15 mouse cellular contexts compared by ENCODE assay signal in genomic region chr17:35741589-35742226, GRCm38 (mm10). TPM values are rescaled to one million over a fixed set of nuclear protein-coding genes. Genes with fewer than 3 reads are reported as not detected.
DNase-seq lines count a peak whose midpoint lies in the region; ATAC-seq lines count a peak whose summit lies in the region.
"Had no signal": no experiment of that assay in that cellular context is flagged by ENCODE, and none has a peak within 500 bp of the region (broad histone marks: within the 10 kb centered on the region; RNA-seq: fewer than 3 reads in every experiment).

No protein-coding gene starts in this region.

- H3K27me3 ChIP-seq in forebrain, embryonic 10.5 days (ENCODE audit: poor library complexity, severe bottlenecking): peaks cover 22% of the 10 kb centered on the region
- H3K27me3 ChIP-seq in forebrain, embryonic 14.5 days (replicated peaks; ENCODE audit: control insufficient read depth, insufficient read depth, low read length): no peaks in the 10 kb centered on the region
- H3K27me3 ChIP-seq in erythroblast, embryonic 14.5 days (ENCODE audit: control insufficient read depth): peaks cover 4% of the 10 kb centered on the region; the same call in 1 of the 2 replicates
- H3K27me3 ChIP-seq: hindbrain, embryonic 15.5 days had no signal

- no peak for DNase-seq in forebrain, embryonic 10.5 days (ENCODE audit: extremely low spot score, low spot score)
- DNase-seq in forebrain, embryonic 14.5 days (ENCODE audit: low spot score): no peak
- peak; percentile 68 for DNase-seq in CD4-positive helper T cell, adult 2 months (ENCODE audit: low read depth, low spot score)
- no peak for DNase-seq in left cerebral cortex, adult 9 months (ENCODE audit: low spot score in 2 of 2)
- DNase-seq in layer of hippocampus, adult 11-12 months (ENCODE audit: low spot score): no peak
- no peak for DNase-seq in right cerebral cortex, postnatal 10 days (ENCODE audit: low spot score in 2 of 2)
- DNase-seq: adrenal gland, adult 8-10 months; cerebellum, adult 9-10 months; kidney, postnatal 36 days; lung, postnatal 14 days had no signal

- no peaks in the 10 kb centered on the region for H3K36me3 ChIP-seq in forebrain, embryonic 10.5 days (replicated peaks)
- H3K36me3 ChIP-seq in forebrain, embryonic 14.5 days (ENCODE audit: control insufficient read depth, insufficient read depth, low read length): no peaks in the 10 kb centered on the region
- peaks cover 8% of the 10 kb centered on the region for H3K36me3 ChIP-seq in erythroblast, embryonic 14.5 days (ENCODE audit: control insufficient read depth)
- H3K36me3 ChIP-seq: embryonic facial prominence, embryonic 13.5 days; G1E; hindbrain, embryonic 15.5 days had no signal

- H3K4me1 ChIP-seq in forebrain, embryonic 10.5 days: peaks cover 10% of the 10 kb centered on the region
- H3K4me1 ChIP-seq in forebrain, embryonic 14.5 days (ENCODE audit: control insufficient read depth, insufficient read depth, low read length): no peaks in the 10 kb centered on the region
- peaks cover 79% of the 10 kb centered on the region for H3K4me1 ChIP-seq in erythroblast, embryonic 14.5 days (ENCODE audit: control insufficient read depth)
- H3K4me1 ChIP-seq: embryonic facial prominence, embryonic 13.5 days had no signal

- 0 out of 2 replicates have a peak overlapping the region, but pooled peaks have one; percentile 16 for H3K27ac ChIP-seq in forebrain, embryonic 10.5 days
- no peak overlapping the region for H3K27ac ChIP-seq in forebrain, embryonic 14.5 days (ENCODE audit: low read depth, low read length)
- H3K27ac ChIP-seq: embryonic facial prominence, embryonic 13.5 days; hindbrain, embryonic 15.5 days had no signal

- no peak overlapping the region for H3K4me2 ChIP-seq in forebrain, embryonic 14.5 days (ENCODE audit: low read length)
- H3K4me2 ChIP-seq: embryonic facial prominence, embryonic 13.5 days; hindbrain, embryonic 15.5 days had no signal

- H3K9me3 ChIP-seq in forebrain, embryonic 10.5 days: no peaks in the 10 kb centered on the region
- no peaks in the 10 kb centered on the region for H3K9me3 ChIP-seq in forebrain, embryonic 14.5 days (replicated peaks; ENCODE audit: control insufficient read depth, low read length)
- 0 out of 2 replicates have a peak, but pooled peaks cover 3% of the 10 kb centered on the region for H3K9me3 ChIP-seq in erythroblast, embryonic 14.5 days (ENCODE audit: control insufficient read depth, low read length)
- H3K9me3 ChIP-seq: embryonic facial prominence, embryonic 13.5 days; G1E; hindbrain, embryonic 15.5 days had no signal

- H3K9ac ChIP-seq in forebrain, embryonic 14.5 days (ENCODE audit: low read length): no peak overlapping the region
- H3K9ac ChIP-seq: embryonic facial prominence, embryonic 13.5 days; hindbrain, embryonic 15.5 days had no signal

- ATAC-seq in forebrain, embryonic 14.5 days: no peak
- ATAC-seq in megakaryocyte progenitor cell, adult 5-6 weeks (replicated peaks; ENCODE audit: poor library complexity): peak; percentile 70

- no peak overlapping the region for H3K4me3 ChIP-seq in forebrain, embryonic 10.5 days
- H3K4me3 ChIP-seq in forebrain, embryonic 14.5 days (ENCODE audit: low read depth, low read length): no peak overlapping the region
- H3K4me3 ChIP-seq in erythroblast, embryonic 14.5 days (replicated peaks): peak overlapping the region; percentile 39
- H3K4me3 ChIP-seq: embryonic facial prominence, embryonic 13.5 days; hindbrain, embryonic 15.5 days had no signal

- WGBS in forebrain, embryonic 10.5 days: 82% methylated on average over 9 of the region's 9 CpGs
- WGBS in forebrain, embryonic 14.5 days: 85% methylated on average over 9 of the region's 9 CpGs

RNA-seq across cellular contexts. Expression of gene Ddr1, which starts 37.3 kb away (rescaled TPM):
- polyA plus RNA-seq in forebrain, embryonic 10.5 days (2016; fragmentation: Nextera tagmentation; extraction: Ambion mirVana): 105 and 112 TPM in 2 replicates
- polyA plus RNA-seq in forebrain, embryonic 14.5 days (2014; fragmentation: Nextera tagmentation; extraction: Ambion mirVana): 62.0 and 74.5 TPM in 2 replicates
- polyA plus RNA-seq in erythroblast, embryonic 14.5 days (2012): not detected in 2 replicates
- total RNA-seq in megakaryocyte progenitor cell, adult 5-6 weeks (2015): 0.15 TPM in 1 of 2 replicates, not detected in the other
- total RNA-seq in megakaryocyte progenitor cell, adult 5-6 weeks (2017): 0.25 TPM in 1 of 2 replicates, not detected in the other
- total RNA-seq: G1E had no signal

Comparison
In these comparisons a context has a peak if more than half of its experiments do, and no peak if none do; other contexts are left out.
1. RNA of gene Ddr1, which starts 37.3 kb away (polyA plus RNA-seq): 105 to 112 TPM in forebrain, embryonic 10.5 days and 62.0 to 74.5 TPM in forebrain, embryonic 14.5 days; not detected in erythroblast, embryonic 14.5 days; every median in the first group is over 10 times any median in the second.